Mouse (Mus musculus): ENCODE results near the gene Antxrl.

DNA sequence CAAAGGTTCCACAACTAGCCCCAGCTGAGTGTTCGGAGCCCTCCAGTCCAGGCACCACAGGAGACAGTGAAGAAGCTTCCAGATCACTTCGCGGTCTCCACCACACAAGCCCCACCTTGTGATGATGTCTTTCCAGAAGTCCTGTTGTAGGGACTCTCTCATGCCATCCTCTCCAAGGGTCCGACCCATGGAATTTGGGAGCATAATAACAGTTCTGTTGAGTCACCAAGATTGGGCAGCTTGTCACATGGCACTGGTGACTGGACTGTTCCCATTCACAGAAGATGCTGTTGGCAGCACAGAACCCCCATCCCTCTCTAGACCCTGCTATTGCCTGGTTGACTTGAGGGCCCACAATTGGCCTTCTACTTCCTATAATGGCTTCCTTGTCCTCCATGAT, 36.1 kb upstream of the Antxrl start, which contains the start of gene Gm5460:
- TF ChIP-seq CTCF (IDR thresholded peaks at IDR 0.05; ENCODE audit: extremely low read depth, insufficient read depth, low read length) (no peak), POLR2A (IDR thresholded peaks at IDR 0.05; ENCODE audit: extremely low read depth, insufficient read depth, low read length) (no peak)
